Mouse (Mus musculus): ENCODE measurements at regions not wholly inside any gene's neighbourhood (a gene's known extent, or its start where the extent isn't known, plus 50 kb on each side); places are given as distances from the start of the nearest gene placed in this dataset.

DNA sequence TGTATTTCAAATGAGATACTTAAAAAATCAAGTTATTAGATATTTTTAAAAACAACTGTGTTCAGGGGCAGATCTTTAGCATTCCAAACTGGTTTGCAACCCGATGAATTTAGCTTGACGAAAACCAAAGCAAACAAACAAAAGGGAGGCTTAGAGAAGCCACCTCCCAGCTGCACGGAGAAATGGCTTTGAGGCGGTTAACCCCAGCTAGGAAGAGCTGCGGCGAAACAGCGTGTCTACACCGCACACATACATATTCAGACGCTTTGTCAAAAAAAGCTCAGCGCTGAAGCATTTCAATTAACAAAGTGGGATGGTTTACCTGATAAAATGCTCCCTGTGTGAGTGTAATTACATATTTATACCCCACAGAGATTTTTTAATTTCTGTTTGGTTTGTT, 123.0 kb upstream of the Ap5m1 start:
- H3K9me3 ChIP-seq (replicated peaks): no peaks in the 10 kb centered on the region
- H3K4me1 ChIP-seq: no peaks in the 10 kb centered on the region
- 75% methylated on average over 10 of the region's 10 CpGs for WGBS (ENCODE audit: insufficient replicate concordance)
- no peaks in the 10 kb centered on the region for H3K27me3 ChIP-seq (replicated peaks)
- ATAC-seq: no peak
- H3K4me2 ChIP-seq: no peak overlapping the region
- no peaks in the 10 kb centered on the region for H3K36me3 ChIP-seq
- H3K4me3 ChIP-seq: no peak overlapping the region
- H3K27ac ChIP-seq: no peak overlapping the region
- no peak overlapping the region for H3K9ac ChIP-seq

DNA sequence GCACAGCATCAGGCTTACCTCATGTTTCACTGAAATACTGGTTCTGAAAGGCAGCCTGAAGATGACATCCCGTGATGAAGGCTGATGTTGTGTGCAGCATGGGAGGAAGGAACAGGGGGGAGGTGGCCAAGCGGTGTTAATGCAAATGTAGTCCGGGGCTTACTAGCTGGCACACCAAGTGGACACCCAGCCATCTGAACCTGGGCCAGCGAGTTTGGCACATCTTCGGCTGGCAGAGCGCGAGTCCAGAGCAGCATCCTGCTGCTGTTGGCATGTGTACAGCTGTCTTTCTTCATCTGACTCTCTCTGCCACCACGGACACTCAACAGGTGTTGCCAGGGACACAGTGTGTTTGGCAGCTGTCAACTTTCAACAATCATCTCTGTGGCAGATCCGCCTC, 135.0 kb upstream of the Ap5m1 start:
- Histone ChIP-seq H3K9me3 (replicated peaks) (no peaks in the 10 kb centered on the region), H3K4me1 (no peaks in the 10 kb centered on the region)
- 60% methylated on average over 9 of the region's 9 CpGs for WGBS (ENCODE audit: insufficient replicate concordance)

DNA sequence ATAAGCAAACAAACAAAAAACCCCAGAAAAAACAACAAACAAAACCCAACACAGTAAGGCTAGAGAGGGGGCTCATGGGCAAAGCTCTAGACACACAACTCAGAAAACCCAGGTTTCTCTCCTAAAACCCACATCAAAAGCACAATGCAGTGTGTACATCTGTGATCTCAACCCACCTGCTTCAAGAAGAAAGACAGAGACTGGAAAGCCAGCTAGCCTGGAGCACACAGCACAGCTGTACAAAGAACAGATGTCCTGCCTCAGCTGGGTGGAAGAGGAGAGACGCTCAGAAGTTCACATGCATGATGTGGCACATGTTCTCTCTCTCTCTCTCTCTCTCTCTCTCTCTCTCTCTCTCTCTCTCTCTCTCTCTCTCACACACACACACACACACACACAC, 140.0 kb upstream of the Ap5m1 start:
- H3K36me3 ChIP-seq: no peaks in the 10 kb centered on the region
- no peak overlapping the region for H3K27ac ChIP-seq
- no peaks in the 10 kb centered on the region for H3K27me3 ChIP-seq (replicated peaks)
- no peak for ATAC-seq
- 60% methylated on average over 1 of the region's 1 CpGs for WGBS (ENCODE audit: insufficient replicate concordance)
- H3K9me3 ChIP-seq (replicated peaks): no peaks in the 10 kb centered on the region
- no peak overlapping the region for H3K4me2 ChIP-seq
- no peak overlapping the region for H3K9ac ChIP-seq
- H3K4me1 ChIP-seq: no peaks in the 10 kb centered on the region
- no peak overlapping the region for H3K4me3 ChIP-seq

More for the DNA sequence above, 135.0 kb upstream of the Ap5m1 start:
- no peak overlapping the region for H3K4me2 ChIP-seq
- H3K27me3 ChIP-seq (replicated peaks): no peaks in the 10 kb centered on the region
- H3K36me3 ChIP-seq: no peaks in the 10 kb centered on the region
- ATAC-seq: no peak
- no peak overlapping the region for H3K4me3 ChIP-seq
- H3K9ac ChIP-seq: no peak overlapping the region
- no peak overlapping the region for H3K27ac ChIP-seq

DNA sequence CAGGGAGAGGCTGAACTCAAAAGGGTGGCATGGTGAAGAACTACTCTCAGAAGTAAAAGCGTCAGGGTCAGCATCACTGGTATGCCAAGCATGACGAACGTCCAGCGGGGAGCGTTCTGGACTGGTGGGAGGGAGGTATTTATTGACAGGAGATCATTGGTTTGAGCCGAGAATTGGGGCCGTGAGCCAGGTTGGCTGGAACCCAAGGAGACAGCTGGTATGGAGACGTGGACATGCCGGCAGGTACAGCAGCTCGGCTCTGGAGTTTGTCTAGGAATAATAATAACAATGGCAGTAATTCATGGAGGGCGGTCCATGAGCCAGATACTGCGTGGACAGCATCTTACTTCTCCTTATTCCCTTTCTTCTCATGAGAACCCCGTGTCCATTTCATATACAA, 156.5 kb upstream of the Ap5m1 start:
- WGBS (ENCODE audit: insufficient replicate concordance): 74% methylated on average over 13 of the region's 13 CpGs
- Histone ChIP-seq H3K9me3 (replicated peaks) (no peaks in the 10 kb centered on the region), H3K27me3 (replicated peaks) (no peaks in the 10 kb centered on the region), H3K4me1 (no peaks in the 10 kb centered on the region), H3K27ac (no peak overlapping the region), H3K4me2 (no peak overlapping the region), H3K9ac (no peak overlapping the region), H3K36me3 (no peaks in the 10 kb centered on the region), H3K4me3 (no peak overlapping the region)
- ATAC-seq: no peak

DNA sequence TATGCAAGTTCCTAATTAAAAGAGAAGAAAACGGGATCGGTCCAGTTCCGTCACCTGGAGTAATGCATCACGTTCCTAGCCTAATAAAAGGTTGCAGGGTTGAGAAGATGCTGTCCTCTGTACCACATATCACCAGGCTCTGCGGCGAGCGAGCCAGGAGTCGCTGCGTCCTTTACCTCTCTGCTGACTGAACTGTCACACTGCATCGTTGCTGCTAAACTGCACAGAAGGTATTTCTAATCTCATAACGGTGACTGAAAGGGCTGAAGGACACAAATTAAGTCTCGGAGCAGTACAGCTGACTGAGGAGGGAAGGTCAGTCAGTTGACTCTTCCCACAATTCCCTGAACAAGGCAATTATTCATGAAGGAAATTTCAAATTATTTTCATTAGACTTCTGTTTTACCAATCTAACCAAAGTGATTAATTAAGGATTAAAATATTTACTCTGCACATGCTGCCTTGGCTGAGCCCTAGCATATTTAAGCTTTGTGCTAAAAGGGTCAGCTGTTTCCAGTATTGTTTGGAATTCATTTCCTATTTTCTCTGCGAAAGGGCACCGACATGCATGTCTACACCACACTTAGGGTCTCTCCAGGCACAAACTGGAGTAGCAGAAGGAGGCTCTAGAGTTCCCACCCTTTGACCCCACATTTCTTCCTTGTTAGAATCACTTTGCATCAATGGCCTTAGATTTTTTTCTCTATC, 157.8 kb upstream of the Ap5m1 start:
- H3K4me3 ChIP-seq: no peak overlapping the region
- H3K9me3 ChIP-seq (replicated peaks): no peaks in the 10 kb centered on the region
- WGBS (ENCODE audit: insufficient replicate concordance): 69% methylated on average over 14 of the region's 14 CpGs
- no peaks in the 10 kb centered on the region for H3K36me3 ChIP-seq
- H3K9ac ChIP-seq: no peak overlapping the region
- H3K4me2 ChIP-seq: no peak overlapping the region
- H3K4me1 ChIP-seq: no peaks in the 10 kb centered on the region
- no peaks in the 10 kb centered on the region for H3K27me3 ChIP-seq (replicated peaks)
- no peak overlapping the region for H3K27ac ChIP-seq
- ATAC-seq: no peak

- 65% methylated on average over 6 of the region's 6 CpGs for WGBS (ENCODE audit: insufficient replicate concordance)
- no peak overlapping the region for H3K9ac ChIP-seq
- no peaks in the 10 kb centered on the region for H3K9me3 ChIP-seq (replicated peaks)
- no peaks in the 10 kb centered on the region for H3K36me3 ChIP-seq
- H3K4me3 ChIP-seq: no peak overlapping the region
- no peaks in the 10 kb centered on the region for H3K27me3 ChIP-seq (replicated peaks)
- H3K4me2 ChIP-seq: no peak overlapping the region
- no peak overlapping the region for H3K27ac ChIP-seq
- ATAC-seq: no peak
- no peaks in the 10 kb centered on the region for H3K4me1 ChIP-seq
These were observed 158.4 kb upstream of the Ap5m1 start for GRCm38 (mm10) chr14:48907403-48907973.

DNA sequence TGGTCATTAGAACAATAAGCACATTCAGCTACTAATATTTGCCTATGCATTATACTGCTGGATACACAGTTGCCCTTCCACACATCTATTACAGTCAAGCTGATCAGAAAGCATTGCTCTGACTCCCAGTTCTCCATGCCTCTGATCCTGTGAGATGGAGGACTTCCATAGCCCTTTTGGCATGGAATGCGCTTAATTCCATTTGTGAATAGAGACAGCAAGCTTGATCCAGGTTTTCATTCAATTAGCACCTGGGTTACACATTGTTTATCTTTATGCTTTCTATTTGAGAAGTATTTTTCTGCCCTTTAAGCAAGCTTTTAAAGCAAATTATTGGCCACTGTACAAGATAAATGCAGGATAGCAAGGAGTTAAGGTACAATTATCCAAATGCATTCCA, 158.9 kb upstream of the Ap5m1 start:
- Histone ChIP-seq H3K4me3 (no peak overlapping the region), H3K36me3 (no peaks in the 10 kb centered on the region), H3K9ac (no peak overlapping the region), H3K9me3 (replicated peaks) (no peaks in the 10 kb centered on the region), H3K27me3 (replicated peaks) (no peaks in the 10 kb centered on the region), H3K4me2 (no peak overlapping the region), H3K4me1 (no peaks in the 10 kb centered on the region), H3K27ac (no peak overlapping the region)
- ATAC-seq: no peak
- 85% methylated on average over 1 of the region's 1 CpGs for WGBS (ENCODE audit: insufficient replicate concordance)

- Histone ChIP-seq H3K27ac (no peak overlapping the region), H3K9ac (no peak overlapping the region), H3K4me3 (no peak overlapping the region), H3K9me3 (replicated peaks) (no peaks in the 10 kb centered on the region), H3K4me2 (no peak overlapping the region), H3K4me1 (no peaks in the 10 kb centered on the region), H3K36me3 (no peaks in the 10 kb centered on the region), H3K27me3 (replicated peaks) (no peaks in the 10 kb centered on the region)
- ATAC-seq: no peak
- 77% methylated on average over 1 of the region's 1 CpGs for WGBS (ENCODE audit: insufficient replicate concordance)
These were observed 161.3 kb upstream of the Ap5m1 start for GRCm38 (mm10) chr14:48904576-48904975.

DNA sequence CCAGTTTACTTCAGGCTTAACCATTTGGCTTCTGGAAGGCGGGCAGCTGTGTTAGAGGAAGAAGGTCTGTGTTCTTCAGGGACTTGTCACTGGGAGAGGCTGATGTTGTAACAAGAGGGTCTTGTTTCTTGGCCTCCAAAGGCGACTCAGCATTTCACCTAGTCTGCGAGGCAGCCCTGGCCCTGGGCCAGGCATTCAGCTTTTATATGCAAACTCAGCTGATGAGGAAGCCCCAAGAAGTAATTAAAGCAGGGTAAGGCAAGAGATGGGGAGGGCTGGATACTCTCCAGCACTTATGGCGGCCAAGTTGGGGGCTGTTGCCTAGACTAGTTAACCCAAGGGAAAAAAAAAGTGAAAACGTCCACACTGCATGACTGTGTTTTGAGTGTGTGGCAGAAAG, 162.4 kb upstream of the Ap5m1 start:
- WGBS (ENCODE audit: insufficient replicate concordance): 37% methylated on average over 5 of the region's 5 CpGs
- H3K9me3 ChIP-seq (replicated peaks): no peaks in the 10 kb centered on the region

GRCm38 (mm10) chr14:48900201-48900600, 165.7 kb upstream of the Ap5m1 start:
- H3K27me3 ChIP-seq (replicated peaks): peaks cover under 1% of the 10 kb centered on the region; the same call in 1 of the 2 replicates
- no peak for ATAC-seq
- no peak overlapping the region for H3K4me2 ChIP-seq
- H3K9ac ChIP-seq: no peak overlapping the region
- no peak overlapping the region for H3K4me3 ChIP-seq
- H3K4me1 ChIP-seq: no peaks in the 10 kb centered on the region
- H3K9me3 ChIP-seq (replicated peaks): no peaks in the 10 kb centered on the region
- no peaks in the 10 kb centered on the region for H3K36me3 ChIP-seq
- no peak overlapping the region for H3K27ac ChIP-seq
- WGBS (ENCODE audit: insufficient replicate concordance): 86% methylated on average over 1 of the region's 1 CpGs

More for the DNA sequence above, 162.4 kb upstream of the Ap5m1 start:
- no peaks in the 10 kb centered on the region for H3K4me1 ChIP-seq
- no peak for ATAC-seq
- no peak overlapping the region for H3K9ac ChIP-seq
- no peak overlapping the region for H3K4me2 ChIP-seq
- H3K27ac ChIP-seq: no peak overlapping the region
- H3K4me3 ChIP-seq: no peak overlapping the region
- H3K27me3 ChIP-seq (replicated peaks): no peaks in the 10 kb centered on the region
- no peaks in the 10 kb centered on the region for H3K36me3 ChIP-seq

- no peak for ATAC-seq
These were observed 168.8 kb upstream of the Ap5m1 start for GRCm38 (mm10) chr14:48897140-48897539.

GRCm38 (mm10) chr14:48896235-48896634, 169.7 kb upstream of the Ap5m1 start:
- no peak overlapping the region for H3K4me2 ChIP-seq
- peaks cover 14% of the 10 kb centered on the region; the same call in 1 of the 2 replicates for H3K27me3 ChIP-seq (replicated peaks)
- no peak overlapping the region for H3K4me3 ChIP-seq
- H3K9me3 ChIP-seq (replicated peaks): no peaks in the 10 kb centered on the region
- no peak for ATAC-seq
- H3K27ac ChIP-seq: no peak overlapping the region
- H3K36me3 ChIP-seq: no peaks in the 10 kb centered on the region
- 62% methylated on average over 7 of the region's 7 CpGs for WGBS (ENCODE audit: insufficient replicate concordance)
- no peaks in the 10 kb centered on the region for H3K4me1 ChIP-seq
- H3K9ac ChIP-seq: no peak overlapping the region

More at GRCm38 (mm10) chr14:48897140-48897539, 168.8 kb upstream of the Ap5m1 start:
- Histone ChIP-seq H3K9me3 (replicated peaks) (no peaks in the 10 kb centered on the region), H3K27ac (no peak overlapping the region), H3K9ac (no peak overlapping the region), H3K4me2 (no peak overlapping the region), H3K27me3 (replicated peaks) (peaks cover 14% of the 10 kb centered on the region; the same call in 1 of the 2 replicates), H3K4me1 (no peaks in the 10 kb centered on the region), H3K36me3 (no peaks in the 10 kb centered on the region), H3K4me3 (no peak overlapping the region)
- WGBS (ENCODE audit: insufficient replicate concordance): 55% methylated on average over 5 of the region's 5 CpGs
